Mouse (Mus musculus): Measurements from ENCODE around the gene Dydc2. TPM values are rescaled to one million over a fixed set of nuclear protein-coding genes. Genes with fewer than 3 reads are reported as not detected.
"Not testable (repeated sequence)": the region's sequence is repeated elsewhere in the genome, so short reads cannot be mapped to it uniquely, and the experiment has no call there.

Dydc2 gene
- not detected for total RNA-seq (2022)

GRCm38 (mm10) chr14:41069108-41069507, at the start of gene Dydc2:
TSS of gene Dydc2 (minus strand) at chr14:41069208.
- no peak for DNase-seq (ENCODE audit: low spot score in 2 of 2)

GRCm38 (mm10) chr14:41116271-41116670, 47.3 kb upstream of the Dydc2 start:
- DNase-seq (ENCODE audit: low spot score in 2 of 2): no peak

GRCm38 (mm10) chr14:41112944-41113343, 43.9 kb upstream of the Dydc2 start:
- DNase-seq (ENCODE audit: low spot score in 2 of 2): no peak

- DNase-seq (ENCODE audit: low spot score in 2 of 2): no peak
These were observed 42.1 kb upstream of the Dydc2 start for GRCm38 (mm10) chr14:41111031-41111668.

- no peak for DNase-seq (ENCODE audit: low spot score in 2 of 2)
These were observed 35.9 kb upstream of the Dydc2 start, which contains the start of gene Mat1a for GRCm38 (mm10) chr14:41104853-41105444. TSS of gene Mat1a (plus strand) at chr14:41105035.

- DNase-seq (ENCODE audit: low spot score in 2 of 2): no peak
These were observed 33.3 kb upstream of the Dydc2 start for GRCm38 (mm10) chr14:41102269-41102668.

GRCm38 (mm10) chr14:41101242-41101641, 32.2 kb upstream of the Dydc2 start:
- no peak for DNase-seq (ENCODE audit: low spot score in 2 of 2)

GRCm38 (mm10) chr14:41100712-41101111, 31.7 kb upstream of the Dydc2 start:
- DNase-seq (ENCODE audit: low spot score in 2 of 2): no peak

GRCm38 (mm10) chr14:41098726-41099125, 29.7 kb upstream of the Dydc2 start:
- DNase-seq (ENCODE audit: low spot score in 2 of 2): no peak

- no peak for DNase-seq (ENCODE audit: low spot score in 2 of 2)
These were observed 27.4 kb upstream of the Dydc2 start for GRCm38 (mm10) chr14:41096296-41096860.

- no peak for DNase-seq (ENCODE audit: low spot score in 2 of 2)
These were observed 25.1 kb upstream of the Dydc2 start for GRCm38 (mm10) chr14:41094114-41094513.

GRCm38 (mm10) chr14:41090777-41091176, 21.8 kb upstream of the Dydc2 start:
- DNase-seq (ENCODE audit: low spot score in 2 of 2): no peak

GRCm38 (mm10) chr14:41087509-41087908, 18.5 kb upstream of the Dydc2 start:
- no peak for DNase-seq (ENCODE audit: low spot score in 2 of 2)

GRCm38 (mm10) chr14:41082408-41082807, 13.4 kb upstream of the Dydc2 start:
- DNase-seq (ENCODE audit: low spot score in 2 of 2): no peak

- DNase-seq (ENCODE audit: low spot score in 2 of 2): no peak
These were observed 3.9 kb upstream of the Dydc2 start for GRCm38 (mm10) chr14:41072944-41073275.

GRCm38 (mm10) chr14:41072229-41072943, 3.4 kb upstream of the Dydc2 start, which contains the start of gene Dydc1:
TSS of gene Dydc1 (plus strand) at chr14:41072911.
- DNase-seq (ENCODE audit: low spot score in 2 of 2): peak in 1 of 2 experiments; percentile 12

GRCm38 (mm10) chr14:41070343-41070742, 1.3 kb upstream of the Dydc2 start:
- DNase-seq (ENCODE audit: low spot score in 2 of 2): no peak

GRCm38 (mm10) chr14:41066416-41066815, 2.6 kb downstream of the Dydc2 start:
- DNase-seq (ENCODE audit: low spot score in 2 of 2): no peak

- DNase-seq (ENCODE audit: low spot score in 2 of 2): no peak
These were observed 3.8 kb downstream of the Dydc2 start for GRCm38 (mm10) chr14:41065168-41065567.

GRCm38 (mm10) chr14:41053190-41053589, 15.8 kb downstream of the Dydc2 start:
- not testable (repeated sequence) for DNase-seq (ENCODE audit: low spot score in 2 of 2)

- no peak for DNase-seq (ENCODE audit: low spot score in 2 of 2)
These were observed 16.5 kb downstream of the Dydc2 start for GRCm38 (mm10) chr14:41052481-41052880.

GRCm38 (mm10) chr14:41050471-41050870, 18.5 kb downstream of the Dydc2 start:
- no peak for DNase-seq (ENCODE audit: low spot score in 2 of 2)
